Mouse (Mus musculus): Measurements from ENCODE around the gene Clcn7. TPM values are rescaled to one million over a fixed set of nuclear protein-coding genes. Genes with fewer than 3 reads are reported as not detected.
"Not testable (repeated sequence)": the region's sequence is repeated elsewhere in the genome, so short reads cannot be mapped to it uniquely, and the experiment has no call there.

The Clcn7 gene
- polyA plus RNA-seq, 1 experiment from 2014 or later, result 21.4 TPM

GRCm38 (mm10) chr17:25117263-25117662 is 15.9 kb upstream of the Clcn7 start:
- peaks cover 6% of the 10 kb centered on the region; the same call in 1 of the 2 replicates for H3K36me3 ChIP-seq (ENCODE audit: control insufficient read depth, insufficient read depth, low read length)
- no peak for ATAC-seq (ENCODE audit: low FRiP score, low TSS enrichment)
- no peak overlapping the region for H3K4me2 ChIP-seq (replicated peaks; ENCODE audit: low read depth, low read length)
- H3K27ac ChIP-seq (ENCODE audit: low read depth, low read length), result no peak overlapping the region
- peaks cover 9% of the 10 kb centered on the region; the same call in 1 of the 2 replicates for H3K4me1 ChIP-seq (ENCODE audit: control insufficient read depth, insufficient read depth, low read length)
- no peak overlapping the region for H3K4me3 ChIP-seq (ENCODE audit: low read length)
- WGBS, result 42% methylated on average over 4 of the region's 4 CpGs
- H3K9ac ChIP-seq (ENCODE audit: low read depth, low read length), result no peak overlapping the region
- no peaks in the 10 kb centered on the region for H3K9me3 ChIP-seq (ENCODE audit: control insufficient read depth, low read length)
- H3K27me3 ChIP-seq (ENCODE audit: control insufficient read depth, insufficient read depth, low read length), result no peaks in the 10 kb centered on the region

- H3K27ac ChIP-seq (ENCODE audit: low read depth, low read length), result no peak within 1 kb of the TSS
- no peaks in the 10 kb centered on the region for H3K27me3 ChIP-seq (ENCODE audit: control insufficient read depth, insufficient read depth, low read length)
- H3K4me2 ChIP-seq (replicated peaks; ENCODE audit: low read depth, low read length), result no peak within 1 kb of the TSS
- H3K4me3 ChIP-seq (ENCODE audit: low read length), result no peak within 1 kb of the TSS
- 26% methylated on average over 3 of the region's 3 CpGs for WGBS
- ATAC-seq (ENCODE audit: low FRiP score, low TSS enrichment), result no peak
- H3K9ac ChIP-seq (ENCODE audit: low read depth, low read length), result no peak within 1 kb of the TSS
- H3K9me3 ChIP-seq (ENCODE audit: control insufficient read depth, low read length), result no peaks in the 10 kb centered on the region
- no peaks in the 10 kb centered on the region for H3K36me3 ChIP-seq (ENCODE audit: control insufficient read depth, insufficient read depth, low read length)
- 0 out of 2 replicates have a peak, but pooled peaks cover 4% of the 10 kb centered on the region for H3K4me1 ChIP-seq (ENCODE audit: control insufficient read depth, insufficient read depth, low read length)
Measured at GRCm38 (mm10) chr17:25120406-25120805, 12.8 kb upstream of the Clcn7 start, which contains the start of gene Ptx4. TSS of gene Ptx4 (plus strand) at chr17:25120760.

DNA sequence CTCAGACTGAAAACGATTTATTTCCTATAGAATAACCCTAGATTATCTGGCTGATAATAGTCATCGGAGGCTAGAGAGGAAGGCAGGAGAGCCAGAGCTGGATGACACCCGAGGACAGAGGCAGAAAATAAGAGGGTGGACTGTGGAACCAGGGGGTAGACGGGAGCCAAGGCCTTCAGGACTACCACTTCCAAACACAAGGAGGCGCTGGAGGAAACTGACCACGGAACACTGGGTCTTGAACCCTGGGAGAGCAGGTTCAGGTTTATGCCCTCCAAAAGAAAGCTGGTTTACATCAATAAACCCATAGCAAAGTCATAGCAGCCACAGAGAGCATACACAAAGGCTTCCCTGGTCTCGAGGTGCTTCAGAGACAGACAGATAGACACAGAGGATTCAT is 9.2 kb upstream of the Clcn7 start:
- Histone ChIP-seq H3K36me3 (ENCODE audit: control insufficient read depth, insufficient read depth, low read length) (no peaks in the 10 kb centered on the region), H3K4me3 (ENCODE audit: low read length) (no peak overlapping the region), H3K9ac (ENCODE audit: low read depth, low read length) (no peak overlapping the region), H3K4me1 (ENCODE audit: control insufficient read depth, insufficient read depth, low read length) (no peaks in the 10 kb centered on the region), H3K9me3 (ENCODE audit: control insufficient read depth, low read length) (no peaks in the 10 kb centered on the region), H3K27me3 (ENCODE audit: control insufficient read depth, insufficient read depth, low read length) (no peaks in the 10 kb centered on the region), H3K4me2 (replicated peaks; ENCODE audit: low read depth, low read length) (no peak overlapping the region), H3K27ac (ENCODE audit: low read depth, low read length) (no peak overlapping the region)
- WGBS, result 32% methylated on average over 7 of the region's 7 CpGs
- ATAC-seq (ENCODE audit: low FRiP score, low TSS enrichment), result no peak

DNA sequence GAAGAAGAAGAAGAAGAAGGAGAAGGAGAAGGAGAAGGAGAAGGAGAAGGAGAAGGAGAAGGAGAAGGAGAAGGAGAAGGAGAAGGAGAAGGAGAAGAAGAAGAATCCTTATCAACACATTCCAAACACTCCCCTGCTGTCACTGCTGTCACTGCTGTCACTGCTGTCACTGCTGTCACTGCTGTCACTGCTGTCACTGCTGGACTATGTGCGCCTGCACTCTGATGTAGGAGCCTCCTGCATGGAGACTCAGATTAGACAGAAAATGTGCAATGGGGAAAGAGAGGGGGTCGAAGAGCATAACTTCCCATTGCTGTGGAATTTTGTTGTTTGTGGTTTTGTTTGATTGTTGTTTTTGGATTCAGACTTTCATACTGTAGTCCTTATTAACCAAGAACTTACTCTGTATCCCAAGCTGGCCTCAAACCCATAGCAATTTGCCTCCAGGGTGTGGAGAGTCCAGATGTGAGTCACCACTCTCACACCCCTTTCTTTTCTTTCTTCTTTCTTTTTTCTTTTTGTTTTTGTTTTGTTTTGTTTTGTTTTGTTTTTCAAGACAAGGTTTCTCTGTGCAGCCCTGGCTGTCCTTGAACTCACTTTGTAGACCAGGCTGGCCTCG is 7.6 kb upstream of the Clcn7 start:
- not testable (repeated sequence) for H3K9ac ChIP-seq (ENCODE audit: low read depth, low read length); H3K4me1 ChIP-seq (ENCODE audit: control insufficient read depth, insufficient read depth, low read length); H3K4me2 ChIP-seq (replicated peaks; ENCODE audit: low read depth, low read length); H3K27ac ChIP-seq (ENCODE audit: low read depth, low read length); H3K27me3 ChIP-seq (ENCODE audit: control insufficient read depth, insufficient read depth, low read length); H3K36me3 ChIP-seq (ENCODE audit: control insufficient read depth, insufficient read depth, low read length); ATAC-seq (ENCODE audit: low FRiP score, low TSS enrichment); H3K4me3 ChIP-seq (ENCODE audit: low read length); H3K9me3 ChIP-seq (ENCODE audit: control insufficient read depth, low read length)
- 71% methylated on average over 3 of the region's 3 CpGs for WGBS

GRCm38 (mm10) chr17:25127079-25127478 is 6.1 kb upstream of the Clcn7 start:
- H3K4me1 ChIP-seq (ENCODE audit: control insufficient read depth, insufficient read depth, low read length), result no peaks in the 10 kb centered on the region
- H3K36me3 ChIP-seq (ENCODE audit: control insufficient read depth, insufficient read depth, low read length), result no peaks in the 10 kb centered on the region
- H3K27me3 ChIP-seq (ENCODE audit: control insufficient read depth, insufficient read depth, low read length), result no peaks in the 10 kb centered on the region
- no peak overlapping the region for H3K27ac ChIP-seq (ENCODE audit: low read depth, low read length)
- H3K9ac ChIP-seq (ENCODE audit: low read depth, low read length), result no peak overlapping the region
- no peaks in the 10 kb centered on the region for H3K9me3 ChIP-seq (ENCODE audit: control insufficient read depth, low read length)
- WGBS, result 60% methylated on average over 8 of the region's 8 CpGs
- ATAC-seq (ENCODE audit: low FRiP score, low TSS enrichment), result no peak
- H3K4me3 ChIP-seq (ENCODE audit: low read length), result no peak overlapping the region
- no peak overlapping the region for H3K4me2 ChIP-seq (replicated peaks; ENCODE audit: low read depth, low read length)

DNA sequence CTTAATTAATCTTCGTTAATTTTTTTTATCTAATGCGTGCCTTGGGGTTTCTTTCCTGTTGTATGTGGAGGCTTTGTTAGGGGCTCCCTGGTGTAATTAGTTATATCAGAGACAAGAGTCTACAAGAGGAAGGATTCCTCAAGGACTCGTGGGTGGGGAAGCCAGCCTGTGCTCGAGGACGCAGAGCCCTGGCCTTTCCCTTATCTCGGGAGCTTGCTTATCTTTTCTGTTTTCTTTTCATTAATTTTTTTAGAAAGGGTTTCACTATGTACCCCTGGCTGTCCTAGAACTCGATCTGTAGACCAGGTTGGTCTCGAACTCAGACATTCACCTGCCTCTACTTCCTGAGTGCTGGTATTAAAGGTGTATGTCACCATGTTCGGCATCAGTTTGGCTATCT is 5.5 kb upstream of the Clcn7 start:
- H3K9me3 ChIP-seq (ENCODE audit: control insufficient read depth, low read length), result no peaks in the 10 kb centered on the region
- WGBS, result 73% methylated on average over 9 of the region's 9 CpGs
- ATAC-seq (ENCODE audit: low FRiP score, low TSS enrichment), result no peak
- H3K9ac ChIP-seq (ENCODE audit: low read depth, low read length), result no peak overlapping the region
- no peak overlapping the region for H3K4me3 ChIP-seq (ENCODE audit: low read length)
- no peaks in the 10 kb centered on the region for H3K36me3 ChIP-seq (ENCODE audit: control insufficient read depth, insufficient read depth, low read length)
- no peaks in the 10 kb centered on the region for H3K27me3 ChIP-seq (ENCODE audit: control insufficient read depth, insufficient read depth, low read length)
- no peak overlapping the region for H3K4me2 ChIP-seq (replicated peaks; ENCODE audit: low read depth, low read length)
- H3K27ac ChIP-seq (ENCODE audit: low read depth, low read length), result no peak overlapping the region
- no peaks in the 10 kb centered on the region for H3K4me1 ChIP-seq (ENCODE audit: control insufficient read depth, insufficient read depth, low read length)

DNA sequence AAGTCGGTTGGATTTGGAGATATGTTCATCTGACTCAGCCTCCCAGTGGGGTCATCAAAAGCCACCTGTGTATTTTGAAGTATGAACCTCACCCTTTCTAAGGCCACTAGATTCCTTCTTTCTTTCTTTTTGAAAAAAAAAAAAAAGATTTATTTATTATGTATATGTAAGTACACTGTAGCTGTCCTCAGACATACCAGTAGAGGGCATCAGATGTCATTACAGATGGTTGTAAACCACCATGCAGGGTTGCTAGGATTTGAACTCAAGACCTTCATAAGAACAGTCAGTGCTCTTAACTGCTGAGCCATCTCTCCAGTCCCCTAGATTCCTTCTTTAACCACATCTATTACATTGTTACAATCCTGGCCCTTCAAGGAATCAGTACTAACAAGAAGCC is 3.1 kb upstream of the Clcn7 start:
- Histone ChIP-seq H3K9ac (ENCODE audit: low read depth, low read length) (no peak overlapping the region), H3K27me3 (ENCODE audit: control insufficient read depth, insufficient read depth, low read length) (no peaks in the 10 kb centered on the region), H3K36me3 (ENCODE audit: control insufficient read depth, insufficient read depth, low read length) (no peaks in the 10 kb centered on the region), H3K4me3 (ENCODE audit: low read length) (no peak overlapping the region), H3K9me3 (ENCODE audit: control insufficient read depth, low read length) (no peaks in the 10 kb centered on the region), H3K4me2 (replicated peaks; ENCODE audit: low read depth, low read length) (no peak overlapping the region), H3K4me1 (ENCODE audit: control insufficient read depth, insufficient read depth, low read length) (peaks cover 10% of the 10 kb centered on the region), H3K27ac (ENCODE audit: low read depth, low read length) (no peak overlapping the region)
- 88% methylated on average over 1 of the region's 1 CpGs for WGBS
- no peak for ATAC-seq (ENCODE audit: low FRiP score, low TSS enrichment)

GRCm38 (mm10) chr17:25135622-25136021 is 2.4 kb downstream of the Clcn7 start:
- Histone ChIP-seq H3K27me3 (ENCODE audit: control insufficient read depth, insufficient read depth, low read length) (no peaks in the 10 kb centered on the region), H3K9me3 (ENCODE audit: control insufficient read depth, low read length) (no peaks in the 10 kb centered on the region), H3K27ac (ENCODE audit: low read depth, low read length) (no peak overlapping the region), H3K36me3 (ENCODE audit: control insufficient read depth, insufficient read depth, low read length) (no peaks in the 10 kb centered on the region), H3K4me3 (ENCODE audit: low read length) (no peak overlapping the region), H3K4me2 (replicated peaks; ENCODE audit: low read depth, low read length) (no peak overlapping the region), H3K4me1 (ENCODE audit: control insufficient read depth, insufficient read depth, low read length) (peaks cover 10% of the 10 kb centered on the region), H3K9ac (ENCODE audit: low read depth, low read length) (no peak overlapping the region)
- no peak for ATAC-seq (ENCODE audit: low FRiP score, low TSS enrichment)
- 87% methylated on average over 6 of the region's 6 CpGs for WGBS

DNA sequence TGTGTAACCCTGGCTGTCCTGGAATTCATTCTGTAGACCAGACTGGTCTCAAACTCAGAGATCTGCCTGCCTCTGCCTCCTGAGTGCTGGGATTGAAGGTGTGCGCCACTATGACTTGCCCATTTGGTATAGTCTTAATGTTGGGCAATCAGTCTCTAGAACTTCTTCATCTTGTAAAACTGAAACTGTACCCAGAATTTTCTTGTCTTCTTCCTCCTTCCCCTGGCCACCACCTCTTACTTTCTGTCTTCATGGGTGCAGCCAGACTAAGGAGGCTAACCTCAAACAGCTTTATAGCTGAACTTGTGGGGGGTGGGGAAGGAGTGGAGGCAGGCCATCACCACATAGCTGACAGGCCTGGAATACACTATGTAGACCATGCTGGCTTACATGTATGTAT is 5.6 kb downstream of the Clcn7 start:
- WGBS, result 91% methylated on average over 1 of the region's 1 CpGs
- H3K9ac ChIP-seq (ENCODE audit: low read depth, low read length), result no peak overlapping the region
- no peak overlapping the region for H3K4me3 ChIP-seq (ENCODE audit: low read length)
- H3K9me3 ChIP-seq (ENCODE audit: control insufficient read depth, low read length), result no peaks in the 10 kb centered on the region
- peaks cover 2% of the 10 kb centered on the region; the same call in 1 of the 2 replicates for H3K36me3 ChIP-seq (ENCODE audit: control insufficient read depth, insufficient read depth, low read length)
- H3K4me1 ChIP-seq (ENCODE audit: control insufficient read depth, insufficient read depth, low read length), result peaks cover 10% of the 10 kb centered on the region
- H3K27me3 ChIP-seq (ENCODE audit: control insufficient read depth, insufficient read depth, low read length), result no peaks in the 10 kb centered on the region
- ATAC-seq (ENCODE audit: low FRiP score, low TSS enrichment), result no peak
- H3K4me2 ChIP-seq (replicated peaks; ENCODE audit: low read depth, low read length), result no peak overlapping the region
- H3K27ac ChIP-seq (ENCODE audit: low read depth, low read length), result no peak overlapping the region
